Mouse (Mus musculus): ENCODE data around the gene Rcsd1.
A peak's percentile ranks its signal among the peaks of the same experiment; 100 is the strongest.
"Not testable (repeated sequence)": the region's sequence is repeated elsewhere in the genome, so short reads cannot be mapped to it uniquely, and the experiment has no call there.

Gene Rcsd1

GRCm38 (mm10) chr1:165686349-165686748 lies 23.2 kb downstream of the Rcsd1 start:
- DNase-seq = no peak

GRCm38 (mm10) chr1:165684261-165685203 lies 25.0 kb downstream of the Rcsd1 start:
- DNase-seq = peak; percentile 56

- DNase-seq = no peak
Measured at GRCm38 (mm10) chr1:165682056-165682853, 27.3 kb downstream of the Rcsd1 start.

- DNase-seq = no peak
Measured at GRCm38 (mm10) chr1:165681045-165681794, 28.3 kb downstream of the Rcsd1 start.

- DNase-seq = not testable (repeated sequence)
Measured at GRCm38 (mm10) chr1:165680086-165680485, 29.5 kb downstream of the Rcsd1 start.

- no peak for DNase-seq
Measured at GRCm38 (mm10) chr1:165679618-165679997, 29.9 kb downstream of the Rcsd1 start.

GRCm38 (mm10) chr1:165678861-165679617 lies 30.5 kb downstream of the Rcsd1 start:
- no peak for DNase-seq

- no peak for DNase-seq
Measured at GRCm38 (mm10) chr1:165677558-165677957, 32.0 kb downstream of the Rcsd1 start.

GRCm38 (mm10) chr1:165676993-165677392 lies 32.6 kb downstream of the Rcsd1 start:
- DNase-seq = no peak

GRCm38 (mm10) chr1:165675167-165675566 lies 34.4 kb downstream of the Rcsd1 start:
- no peak for DNase-seq

GRCm38 (mm10) chr1:165672355-165672754 lies 37.2 kb downstream of the Rcsd1 start:
- no peak for DNase-seq

GRCm38 (mm10) chr1:165670056-165670455 lies 39.5 kb downstream of the Rcsd1 start:
- no peak for DNase-seq

- DNase-seq = no peak
Measured at GRCm38 (mm10) chr1:165668904-165669303, 40.7 kb downstream of the Rcsd1 start.

- no peak for DNase-seq
Measured at GRCm38 (mm10) chr1:165667380-165667779, 42.2 kb downstream of the Rcsd1 start.

GRCm38 (mm10) chr1:165666944-165667343 lies 42.6 kb downstream of the Rcsd1 start:
- DNase-seq = no peak

- no peak for DNase-seq
Measured at GRCm38 (mm10) chr1:165665758-165666157, 43.8 kb downstream of the Rcsd1 start.

- DNase-seq = no peak
Measured at GRCm38 (mm10) chr1:165663277-165663676, 46.3 kb downstream of the Rcsd1 start.

- no peak for DNase-seq
Measured at GRCm38 (mm10) chr1:165662426-165663192, 46.9 kb downstream of the Rcsd1 start.

- no peak for DNase-seq
Measured at GRCm38 (mm10) chr1:165661725-165662124, 47.8 kb downstream of the Rcsd1 start.

- no peak for DNase-seq
Measured at GRCm38 (mm10) chr1:165661191-165661590, 48.4 kb downstream of the Rcsd1 start.

GRCm38 (mm10) chr1:165660774-165661173 lies 48.8 kb downstream of the Rcsd1 start:
- DNase-seq = peak; percentile 65
